Mouse (Mus musculus) neural tube, embryonic 14.5 days (tissue): Measurements from ENCODE around the gene Zbtb25. TPM values are rescaled to one million over a fixed set of nuclear protein-coding genes. Genes with fewer than 3 reads are reported as not detected.

Source experiments
- ATAC-seq: fragments of 200-750 bp; cut with Nextera tagmentation; 2 replicates; pipeline ENCODE4 v1.8.0; 2017; ENCODE audit warnings: low read depth, mild to moderate bottlenecking, moderate TSS enrichment, moderate library complexity
- H3K27ac ChIP-seq: fragments of 300-500 bp; sonication (generic); 2 replicates; pipeline ENCODE4 v1.5.1; 2014; ENCODE audit warnings: low read depth, mild to moderate bottlenecking, control low read depth, low read length, moderate library complexity, mixed read lengths
- H3K27me3 ChIP-seq: fragments of 300-500 bp; sonication (generic); 2 replicates; pipeline ENCODE4 v1.6.1; 2014; ENCODE audit warnings: low read length; ENCODE audit not compliant: control insufficient read depth, insufficient read depth
- H3K36me3 ChIP-seq: fragments of 300-500 bp; sonication (generic); 2 replicates; pipeline ENCODE4 v1.6.1; 2014; ENCODE audit warnings: low read length, mixed read lengths; ENCODE audit not compliant: control insufficient read depth, insufficient read depth
- H3K4me1 ChIP-seq: fragments of 300-500 bp; sonication (generic); 2 replicates; pipeline ENCODE4 v1.6.1; 2014; ENCODE audit warnings: low read length; ENCODE audit not compliant: control insufficient read depth, insufficient read depth
- H3K4me2 ChIP-seq: fragments of 300-500 bp; sonication (generic); 2 replicates; pipeline ENCODE4 v1.6.1; 2014; ENCODE audit warnings: mild to moderate bottlenecking, low read depth, low read length, control low read depth
- H3K4me3 ChIP-seq: fragments of 300-500 bp; sonication (generic); 2 replicates; pipeline ENCODE4 v1.5.1; 2014; ENCODE audit warnings: low read depth, low read length, control low read depth, mixed read lengths
- H3K9ac ChIP-seq: fragments of 300-500 bp; sonication (generic); replicated peaks from 2 replicates; pipeline ENCODE4 v1.6.1; 2014; ENCODE audit warnings: low read depth, mild to moderate bottlenecking, control low read depth, low read length, mixed read lengths
- H3K9me3 ChIP-seq: fragments of 300-500 bp; sonication (generic); 2 replicates; pipeline ENCODE4 v1.6.1; 2016; ENCODE audit warnings: low read length; ENCODE audit not compliant: control insufficient read depth
- WGBS: fragments of 180-500 bp; shearing (Covaris S2); extraction: QIAGEN DNeasy Blood & Tissue Kit; methylation state at CpG from one replicate; pipeline ENCODE4 v1.1.7; 2014; 5-methylcytosine and 5-hydroxymethylcytosine counted together
- polyA plus RNA-seq: library from polyadenylated mRNA; unstranded; fragments of >200 nt; fragmentation: Nextera tagmentation; extraction: Ambion mirVana; gene quantifications from 2 replicates; pipeline ENCODE4 v1.2.1, GENCODE M21; 2014

Zbtb25 gene
- polyA plus RNA-seq, 1 experiment from 2014 or later = 16.6 TPM

GRCm38 (mm10) chr12:76372881-76373818, 3.7 kb upstream of the Zbtb25 start:
- H3K9me3 ChIP-seq = no peaks in the 10 kb centered on the region
- peaks cover 15% of the 10 kb centered on the region for H3K4me1 ChIP-seq
- H3K9ac ChIP-seq = no peak overlapping the region
- no peak overlapping the region for H3K4me2 ChIP-seq
- ATAC-seq = no peak
- WGBS = 81% methylated on average over 5 of the region's 7 CpGs
- H3K36me3 ChIP-seq = no peaks in the 10 kb centered on the region
- no peak overlapping the region for H3K4me3 ChIP-seq
- no peaks in the 10 kb centered on the region for H3K27me3 ChIP-seq
- H3K27ac ChIP-seq = no peak overlapping the region

DNA sequence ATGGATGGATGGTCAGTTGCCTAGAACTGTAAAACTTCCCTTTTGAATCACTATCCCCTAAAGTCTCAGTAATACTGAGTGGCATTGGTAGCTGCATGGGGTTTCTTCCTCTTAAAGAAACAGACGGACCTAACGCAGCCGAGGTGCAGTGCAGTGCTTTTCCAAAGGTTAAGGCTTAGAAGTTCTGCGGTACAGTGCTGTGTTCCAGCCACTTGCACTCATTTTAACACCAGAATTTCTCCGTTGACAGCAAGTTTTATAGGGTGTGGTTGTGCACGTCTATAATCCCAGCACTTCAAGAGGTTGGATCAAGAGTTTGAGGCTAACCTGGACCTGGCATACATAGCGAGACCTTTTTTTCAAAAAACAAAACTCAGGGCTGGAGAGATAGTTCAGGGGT, 2.6 kb upstream of the Zbtb25 start:
- no peaks in the 10 kb centered on the region for H3K9me3 ChIP-seq
- no peaks in the 10 kb centered on the region for H3K36me3 ChIP-seq
- peak overlapping the region; percentile 76; the same call in 1 of the 2 replicates for H3K4me2 ChIP-seq
- no peak overlapping the region for H3K9ac ChIP-seq
- no peaks in the 10 kb centered on the region for H3K27me3 ChIP-seq
- no peak overlapping the region for H3K27ac ChIP-seq
- no peak for ATAC-seq
- H3K4me3 ChIP-seq = peak overlapping the region; percentile 90
- WGBS = 42% methylated on average over 7 of the region's 7 CpGs
- peaks cover 26% of the 10 kb centered on the region for H3K4me1 ChIP-seq

- no peaks in the 10 kb centered on the region for H3K36me3 ChIP-seq
- H3K4me1 ChIP-seq = peaks cover 29% of the 10 kb centered on the region
- H3K27me3 ChIP-seq = no peaks in the 10 kb centered on the region
- H3K9ac ChIP-seq = peak overlapping the region; percentile 97
- H3K9me3 ChIP-seq = no peaks in the 10 kb centered on the region
- peak; percentile 16; the same call in 1 of the 2 replicates for ATAC-seq
- peak overlapping the region; percentile 98 for H3K27ac ChIP-seq
- under 1% methylated on average over 59 of the region's 63 CpGs for WGBS
- H3K4me2 ChIP-seq = peak overlapping the region; percentile 76
- H3K4me3 ChIP-seq = peak overlapping the region; percentile 90
Measured at GRCm38 (mm10) chr12:76370831-76371571, 1.6 kb upstream of the Zbtb25 start.

DNA sequence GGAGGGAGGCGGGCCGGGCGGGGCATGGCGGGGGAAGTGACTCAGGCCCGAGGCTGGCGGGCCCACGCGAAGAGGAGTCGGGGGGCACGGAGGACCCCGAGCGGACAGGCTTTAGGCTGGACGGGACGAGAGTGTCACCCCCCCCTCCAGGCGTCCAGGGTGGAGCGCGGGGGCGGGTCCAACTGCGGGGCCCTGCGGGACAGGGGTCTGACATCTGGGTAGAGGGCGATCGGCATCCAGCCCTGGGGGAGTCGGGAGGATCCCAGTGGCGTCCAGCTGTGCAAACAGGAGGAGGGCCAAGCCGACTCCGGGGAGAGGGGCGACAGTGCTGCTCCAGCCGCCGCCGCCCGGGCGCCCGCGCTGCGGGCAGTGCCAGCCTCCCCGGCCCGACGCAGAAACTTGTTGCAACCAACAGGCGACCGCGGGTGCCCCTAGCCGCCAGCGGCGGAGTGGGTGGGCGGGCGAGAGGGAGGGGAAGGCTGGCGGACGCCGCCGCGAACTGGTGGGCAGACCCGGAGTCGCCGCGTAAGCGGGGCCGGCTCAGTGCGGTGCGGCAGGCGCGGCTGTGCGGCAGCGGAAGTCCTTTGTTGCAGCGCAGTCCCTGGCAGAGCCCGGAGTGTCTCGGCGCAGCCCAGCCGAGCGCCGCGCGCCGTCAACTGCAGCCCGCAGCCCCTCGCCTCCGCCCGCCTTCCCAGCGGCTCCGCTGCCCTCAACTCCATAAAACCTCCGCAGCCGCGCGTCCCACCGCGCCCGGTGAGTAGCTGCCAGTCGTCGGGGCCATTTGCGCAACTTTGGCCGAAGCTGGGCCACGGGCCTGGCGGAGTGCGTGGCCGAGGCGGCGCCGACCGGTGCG, 802 bp upstream of the Zbtb25 start, which contains the start of gene Zbtb1:
Gene Zbtb1 (plus strand): TSS at position 289 of the 853 bp plus-strand sequence.
- Histone ChIP-seq H3K27ac (peak within 1 kb of the TSS; percentile 98), H3K27me3 (no peaks in the 10 kb centered on the region), H3K4me1 (peaks cover 29% of the 10 kb centered on the region), H3K4me3 (peak within 1 kb of the TSS; percentile 90), H3K9ac (peak within 1 kb of the TSS; percentile 97), H3K9me3 (no peaks in the 10 kb centered on the region), H3K36me3 (no peaks in the 10 kb centered on the region), H3K4me2 (peak within 1 kb of the TSS; percentile 76)
- peak; percentile 60 for ATAC-seq
- WGBS = 0% methylated on average over 78 of the region's 99 CpGs

GRCm38 (mm10) chr12:76368790-76369205, 604 bp downstream of the Zbtb25 start:
- Histone ChIP-seq H3K27me3 (no peaks in the 10 kb centered on the region), H3K4me1 (peaks cover 29% of the 10 kb centered on the region), H3K36me3 (no peaks in the 10 kb centered on the region), H3K27ac (peak overlapping the region; percentile 98), H3K9ac (peak overlapping the region; percentile 97), H3K4me2 (peak overlapping the region; percentile 76), H3K4me3 (peak overlapping the region; percentile 90), H3K9me3 (no peaks in the 10 kb centered on the region)
- peak; percentile 48 for ATAC-seq
- under 1% methylated on average over 26 of the region's 26 CpGs for WGBS

DNA sequence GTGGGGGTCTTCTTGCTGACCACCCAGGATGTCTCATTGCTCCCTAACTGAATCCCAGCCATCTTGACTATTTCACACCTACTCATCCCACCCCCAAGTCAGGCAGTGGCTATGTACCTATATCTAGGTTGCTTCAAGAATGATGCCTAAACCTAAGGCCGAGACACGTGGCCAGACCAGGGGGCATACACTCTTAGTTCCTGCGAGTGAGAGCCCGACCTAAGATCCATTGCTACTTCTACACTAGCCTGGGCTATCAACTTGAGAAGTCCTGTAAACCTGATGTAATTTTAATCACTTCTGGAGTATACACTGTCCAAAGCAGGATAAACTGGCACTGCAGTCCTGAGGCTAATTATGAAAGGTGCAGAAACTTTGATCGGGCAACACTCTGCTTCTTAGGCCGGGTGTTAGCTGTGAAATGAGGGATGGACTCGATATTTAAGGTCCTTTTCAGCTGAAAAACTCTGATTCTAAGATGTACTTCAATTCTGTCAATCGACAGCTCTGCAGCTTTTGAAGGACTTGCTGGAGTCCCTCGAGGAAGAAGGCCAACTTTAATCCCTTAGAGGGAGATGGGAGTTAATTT, 1.1 kb downstream of the Zbtb25 start:
- Histone ChIP-seq H3K4me2 (peak overlapping the region; percentile 76), H3K27me3 (no peaks in the 10 kb centered on the region), H3K4me1 (peaks cover 29% of the 10 kb centered on the region), H3K27ac (peak overlapping the region; percentile 98), H3K36me3 (no peaks in the 10 kb centered on the region), H3K9ac (peak overlapping the region; percentile 97), H3K9me3 (no peaks in the 10 kb centered on the region), H3K4me3 (peak overlapping the region; percentile 90)
- ATAC-seq = no peak
- WGBS = 3% methylated on average over 9 of the region's 9 CpGs

DNA sequence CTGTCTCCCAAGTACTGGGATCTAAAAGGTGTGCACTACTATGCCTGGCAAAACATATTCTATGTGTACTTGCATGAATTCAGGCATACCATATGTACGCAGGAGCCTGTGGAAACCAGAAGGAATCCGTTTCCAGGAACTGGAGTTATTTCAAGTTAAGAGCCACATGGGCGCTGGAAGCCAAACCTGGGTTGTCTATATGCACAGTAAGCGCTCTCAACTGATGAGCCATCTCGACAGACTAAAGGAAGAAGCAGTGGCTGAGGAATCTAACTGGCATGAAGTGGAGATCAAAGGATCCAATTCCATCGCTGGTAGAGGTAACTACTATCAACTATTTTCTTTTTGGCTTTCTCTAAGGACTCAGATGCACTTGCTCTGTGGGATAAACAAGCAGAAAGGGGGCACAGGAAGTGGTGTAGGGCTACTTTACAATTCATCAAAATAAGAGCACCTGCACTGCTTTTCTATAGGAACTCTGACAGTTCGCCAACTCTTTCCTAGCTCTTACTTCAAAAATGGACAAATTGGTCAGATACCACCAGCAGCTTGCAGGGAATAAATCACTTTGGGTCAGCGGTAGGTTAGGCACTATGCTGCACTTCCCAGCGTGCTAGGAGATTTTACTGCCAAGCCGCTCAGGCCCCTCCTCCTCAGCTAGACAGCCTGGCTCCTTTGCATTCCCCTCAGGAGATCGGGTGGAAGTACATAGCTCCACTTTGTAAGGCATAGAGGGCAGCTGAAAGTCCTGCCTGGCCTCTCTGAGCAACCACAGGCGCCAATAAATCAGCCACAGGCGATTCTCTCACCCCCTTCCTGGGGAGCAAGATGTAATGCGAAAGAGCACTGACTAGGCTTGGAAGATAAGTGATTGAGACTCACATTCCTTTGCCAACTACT, 2.1 kb downstream of the Zbtb25 start:
- Histone ChIP-seq H3K36me3 (no peaks in the 10 kb centered on the region), H3K27me3 (no peaks in the 10 kb centered on the region), H3K9me3 (no peaks in the 10 kb centered on the region), H3K4me1 (peaks cover 29% of the 10 kb centered on the region), H3K4me2 (peak overlapping the region; percentile 76), H3K4me3 (no peak overlapping the region), H3K9ac (0 out of 2 replicates have a peak overlapping the region, but pooled peaks have one; percentile 97), H3K27ac (0 out of 2 replicates have a peak overlapping the region, but pooled peaks have one; percentile 4)
- 17% methylated on average over 14 of the region's 14 CpGs for WGBS
- ATAC-seq = no peak
